Mouse (Mus musculus) fat pad, adult 2 months (tissue): ENCODE measurements around the gene Mast4.

Experiments
- DNase-seq: peaks from one replicate; pipeline ENCODE4 v3.0.0-alpha.2; 2011; ENCODE audit warnings: low read depth, low spot score; ENCODE audit errors: extremely low read depth

The Mast4 gene

DNA sequence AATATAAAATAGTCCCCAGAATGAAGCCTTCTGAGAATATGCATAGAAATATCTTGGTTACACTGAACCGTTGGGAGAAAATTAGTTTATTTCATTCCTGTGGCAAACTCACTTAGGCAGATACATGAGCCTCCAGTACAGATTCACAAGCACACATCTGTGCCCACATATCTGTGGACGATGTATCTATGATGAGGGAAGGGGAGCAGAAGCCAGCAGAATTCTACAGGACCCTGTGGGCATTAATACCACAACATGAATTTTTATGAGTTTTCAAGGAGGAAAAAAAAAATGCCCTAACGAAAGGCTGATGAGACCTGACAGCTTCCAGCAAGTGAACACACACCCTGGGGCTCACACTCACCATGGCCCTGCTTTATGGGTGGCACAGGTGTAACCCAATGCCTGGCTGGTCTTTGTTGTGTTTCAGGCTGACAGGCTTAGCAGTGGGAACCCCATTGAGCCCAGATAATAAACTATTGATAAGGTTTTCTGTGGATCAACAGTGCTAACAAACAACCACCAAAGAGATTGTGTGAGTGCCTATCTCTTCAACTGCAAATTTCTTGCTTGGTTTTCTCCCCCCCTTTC, 17.4 kb downstream of the Mast4 start:
- DNase-seq: no peak

DNA sequence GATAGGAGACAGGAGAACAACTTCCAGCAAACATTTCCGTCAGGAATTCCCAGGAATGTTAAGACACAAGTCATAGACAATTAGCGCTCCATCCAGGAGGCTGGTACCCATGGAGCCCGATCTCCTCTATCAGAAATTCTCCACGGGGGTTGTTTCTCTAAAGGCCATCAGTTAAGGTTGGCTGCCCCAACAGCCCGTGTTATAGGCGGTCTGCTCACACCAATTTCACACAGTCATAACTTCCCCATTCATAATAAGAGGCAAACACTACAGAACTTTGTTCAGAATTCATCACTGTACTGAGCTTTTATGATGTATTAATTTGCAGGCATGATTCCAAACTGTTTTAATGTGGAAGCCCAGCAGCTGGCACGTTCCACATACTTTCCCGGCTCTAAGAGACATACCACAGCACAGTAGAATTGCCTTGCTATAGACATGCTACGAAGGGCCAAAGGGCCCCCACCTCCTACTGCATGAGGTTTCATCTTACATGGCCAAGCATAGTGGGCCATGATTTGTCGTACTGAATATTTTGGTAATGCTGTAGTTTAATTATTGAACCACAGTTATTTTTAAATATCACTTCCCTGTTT, 19.1 kb downstream of the Mast4 start:
- DNase-seq: no peak

DNA sequence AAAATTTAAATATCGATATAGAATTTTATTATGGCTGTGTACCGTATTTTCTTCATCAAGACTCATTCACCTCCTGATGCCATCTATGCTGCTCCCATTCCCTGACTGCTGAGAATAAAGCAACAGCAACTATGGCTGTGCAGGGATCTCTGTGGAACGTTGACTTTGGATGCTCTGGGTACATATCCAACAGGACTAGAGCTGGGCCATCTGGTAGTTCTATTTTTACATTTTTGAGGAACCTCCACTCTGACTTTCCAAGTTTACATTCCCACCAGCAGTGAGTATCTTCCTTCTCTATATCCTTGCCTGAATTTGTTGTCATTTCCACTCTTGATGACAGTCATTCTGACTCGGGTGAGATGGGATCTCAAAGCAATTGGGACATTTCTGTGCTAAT, 26.0 kb downstream of the Mast4 start:
- DNase-seq: no peak

DNA sequence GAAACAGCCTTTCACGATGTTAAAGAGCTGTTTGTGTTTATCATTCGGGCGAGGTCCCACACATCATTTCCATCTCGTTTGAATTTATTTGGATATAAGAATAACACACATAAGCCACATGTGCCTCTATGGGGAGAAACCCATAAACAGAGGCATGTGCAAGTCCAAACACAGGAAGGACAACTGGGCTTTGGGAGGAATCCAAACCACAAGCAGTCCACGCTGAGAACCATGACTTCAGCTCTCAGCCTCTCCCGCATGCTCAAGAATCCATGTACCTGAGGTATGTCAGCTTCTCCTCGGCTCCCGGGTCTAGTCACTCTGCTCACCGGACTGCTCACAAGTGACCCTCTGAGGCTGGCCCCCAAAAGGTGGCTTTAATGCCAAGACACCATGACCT, 30.5 kb downstream of the Mast4 start:
- no peak for DNase-seq

DNA sequence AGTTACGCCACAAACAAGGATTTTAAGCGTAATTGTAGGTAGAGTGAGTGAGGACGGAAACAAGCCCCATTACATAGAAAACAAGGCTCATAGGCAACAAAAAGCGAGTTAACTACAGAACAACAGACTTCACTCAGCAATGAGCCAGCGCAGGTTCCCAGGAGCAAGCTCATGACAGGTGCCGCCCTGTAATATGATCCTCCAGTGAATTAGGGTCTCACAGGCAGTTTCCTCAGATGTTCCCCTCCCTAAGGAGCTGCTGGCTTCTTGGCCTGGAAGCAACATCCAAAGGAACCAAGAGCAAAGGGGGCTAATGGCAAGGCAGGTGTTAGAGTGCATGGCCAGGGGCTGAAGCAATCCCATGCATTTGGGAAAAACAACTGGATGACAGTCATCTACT, 31.8 kb downstream of the Mast4 start:
- DNase-seq: no peak

DNA sequence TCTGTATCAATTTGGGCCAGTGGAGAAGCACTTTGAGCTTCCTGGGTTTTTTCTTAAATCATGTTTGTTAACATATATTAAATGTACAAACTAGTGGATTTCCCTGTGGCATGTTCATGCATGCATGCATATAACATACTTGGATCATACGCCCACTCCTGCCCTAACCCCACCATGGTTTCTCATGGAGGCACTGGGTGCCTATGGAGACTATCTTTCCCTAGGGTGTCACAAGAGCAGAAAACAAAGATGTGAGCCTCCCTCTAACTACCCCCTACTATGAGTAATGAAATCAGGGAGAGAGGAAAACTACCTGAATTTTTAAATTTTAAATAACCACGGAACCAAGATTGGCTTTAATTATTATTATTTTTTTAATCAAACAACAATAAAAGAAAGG, 32.2 kb downstream of the Mast4 start:
- DNase-seq: no peak

DNA sequence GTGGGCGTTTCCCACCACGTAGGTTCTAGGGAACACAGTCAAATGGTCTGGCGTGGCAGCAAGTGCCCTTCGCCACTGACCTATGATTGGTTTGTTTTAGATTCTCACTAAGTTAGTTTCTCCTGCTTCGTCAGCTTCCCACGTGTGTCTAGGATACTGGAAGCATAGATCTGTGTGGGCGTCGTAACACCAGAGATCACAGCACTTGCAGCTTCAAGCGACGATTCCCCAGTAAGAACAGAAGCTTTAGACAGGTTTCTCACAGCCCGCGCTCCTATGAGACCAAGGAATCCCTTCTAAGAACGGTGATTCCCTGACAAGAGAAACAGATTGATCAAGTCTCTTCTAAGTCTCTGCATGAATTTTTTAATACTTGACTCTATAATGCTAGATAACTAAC, 39.9 kb downstream of the Mast4 start:
- DNase-seq: no peak

DNA sequence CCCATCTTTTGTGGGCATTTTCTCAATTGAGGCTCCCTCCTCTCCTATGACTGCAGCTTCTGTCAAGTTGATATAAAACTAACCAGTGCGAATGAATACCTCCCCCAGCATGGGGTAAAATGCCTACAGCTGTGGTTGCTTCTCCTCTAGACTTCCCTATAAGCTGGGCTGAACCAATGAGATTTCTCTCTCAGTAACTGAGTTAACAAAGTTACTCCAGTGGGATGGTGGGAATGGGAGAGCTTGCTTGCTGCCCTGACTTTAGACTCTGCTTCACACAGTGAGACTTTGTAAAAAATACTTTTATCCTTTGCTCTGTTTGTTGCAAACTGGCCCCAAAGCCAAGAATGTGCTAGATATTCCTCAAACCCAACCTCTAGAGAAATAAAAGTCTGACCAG, 41.2 kb downstream of the Mast4 start:
- no peak for DNase-seq

DNA sequence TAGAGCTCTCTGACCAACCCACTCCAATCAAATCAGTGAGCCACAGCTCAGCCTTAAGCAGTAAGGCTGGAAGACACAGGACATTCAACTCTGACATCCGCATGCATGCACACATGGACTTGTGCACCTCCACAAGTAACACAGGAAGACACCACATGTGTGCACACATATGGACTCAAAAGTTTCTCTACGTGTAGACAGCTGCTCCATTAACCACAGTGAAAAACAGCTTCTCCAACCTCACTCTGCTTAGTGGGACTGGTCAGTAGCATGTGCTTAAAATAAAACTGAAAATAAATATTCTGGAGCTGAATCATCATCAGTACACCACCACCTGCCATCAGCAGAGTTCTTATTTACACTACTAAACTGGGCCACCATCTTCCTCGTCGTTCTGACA, 43.2 kb downstream of the Mast4 start:
- no peak for DNase-seq

DNA sequence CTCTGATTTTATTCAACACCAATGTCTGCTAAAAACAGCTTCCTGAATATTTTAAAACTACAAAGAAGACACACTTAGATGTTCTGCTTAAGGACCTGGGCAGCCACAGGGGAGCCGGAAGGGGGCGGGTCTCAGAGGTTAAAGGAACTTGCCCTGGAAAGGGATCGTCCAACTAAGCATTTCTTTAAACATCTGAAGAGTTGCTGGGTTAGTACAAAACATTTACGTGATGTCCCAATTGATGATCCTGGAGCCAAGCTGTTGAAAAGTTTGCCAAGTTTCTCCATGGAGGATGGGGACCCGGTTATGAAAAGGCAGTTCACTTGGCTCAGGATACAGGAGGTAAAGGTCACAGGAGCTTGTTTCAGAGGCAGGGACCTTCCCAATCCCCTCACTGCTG, 48.5 kb downstream of the Mast4 start:
- no peak for DNase-seq

DNA sequence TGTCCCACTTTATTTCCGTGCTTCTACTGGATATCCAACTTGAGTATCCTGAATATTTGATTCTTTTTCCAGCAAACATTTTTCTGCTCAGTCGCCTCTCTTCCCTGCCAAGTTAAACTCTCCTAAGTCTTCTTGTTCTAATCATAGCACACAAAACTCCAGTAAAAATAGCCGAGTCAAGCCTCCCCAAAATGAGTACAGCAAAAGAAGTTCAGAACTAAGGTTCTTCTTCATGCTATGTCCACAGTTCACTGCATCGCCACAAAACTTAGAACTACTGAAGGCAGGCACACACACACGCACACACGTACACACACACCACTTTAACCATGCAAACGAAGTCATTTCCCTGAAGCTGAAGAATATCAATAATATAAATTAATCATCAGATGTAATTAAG, 49.3 kb downstream of the Mast4 start:
- DNase-seq: no peak

DNA sequence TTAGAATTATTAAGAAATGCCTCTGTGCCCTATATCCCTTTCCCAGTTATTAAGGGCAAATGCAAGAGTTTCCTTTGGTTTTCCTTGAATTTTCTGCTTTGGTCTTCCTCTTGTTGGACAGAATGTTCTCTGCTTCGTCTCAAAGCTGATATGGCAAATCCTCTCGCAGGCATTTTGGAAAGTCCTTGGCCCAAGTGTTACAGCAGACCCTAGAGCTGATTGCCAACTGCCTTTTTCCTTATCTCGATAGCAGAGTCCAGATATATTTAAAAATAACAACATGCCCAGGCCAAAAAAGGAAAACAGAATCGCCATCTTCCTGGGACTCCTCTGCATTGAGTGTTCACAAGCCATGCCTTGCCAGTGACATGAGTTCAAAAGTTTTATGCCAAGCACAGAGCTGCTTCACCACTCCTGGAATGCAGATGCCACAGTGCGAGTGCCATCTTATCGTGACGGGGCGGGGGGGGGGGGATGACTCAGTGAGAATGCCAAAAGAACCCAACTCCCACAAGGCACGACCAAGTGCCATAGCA, 63.4 kb downstream of the Mast4 start:
- DNase-seq: no peak

DNA sequence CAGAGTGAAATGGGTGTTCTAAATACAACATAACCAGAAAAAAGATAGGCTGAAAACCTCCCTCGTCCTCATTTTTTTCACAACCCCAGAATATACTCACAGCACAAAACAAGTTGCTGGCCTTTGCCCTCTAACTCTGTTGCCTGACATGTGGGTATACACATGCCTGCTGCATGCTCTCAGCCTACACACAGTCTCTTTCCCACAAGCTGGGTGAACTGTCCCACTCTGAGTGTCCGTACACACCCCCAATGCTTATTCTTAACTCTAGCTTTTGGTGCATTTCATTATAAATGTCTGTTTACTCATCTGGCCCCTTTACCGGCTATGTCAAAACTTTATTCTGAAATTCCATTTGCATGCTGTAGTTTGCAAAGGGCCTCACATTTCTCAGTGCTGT, 71.6 kb downstream of the Mast4 start:
- DNase-seq: no peak

DNA sequence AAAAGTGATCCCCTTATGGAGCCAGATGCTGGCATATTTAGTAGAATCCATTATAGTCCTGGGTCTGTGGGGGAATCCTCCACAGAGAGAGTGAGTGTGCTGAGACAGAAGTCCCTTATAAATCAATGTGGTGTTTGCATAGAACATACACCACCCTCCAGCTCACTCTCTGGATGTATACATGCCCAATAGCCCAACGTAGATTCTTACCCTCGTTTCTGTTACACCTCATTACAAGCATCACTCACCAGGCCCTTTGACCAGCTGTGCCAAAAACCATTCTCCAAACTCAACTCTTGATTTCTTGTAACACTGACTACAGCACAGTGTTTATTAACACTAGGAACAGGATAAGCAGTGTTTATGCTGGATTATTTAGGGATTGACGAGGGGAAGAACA, 72.2 kb downstream of the Mast4 start:
- no peak for DNase-seq

DNA sequence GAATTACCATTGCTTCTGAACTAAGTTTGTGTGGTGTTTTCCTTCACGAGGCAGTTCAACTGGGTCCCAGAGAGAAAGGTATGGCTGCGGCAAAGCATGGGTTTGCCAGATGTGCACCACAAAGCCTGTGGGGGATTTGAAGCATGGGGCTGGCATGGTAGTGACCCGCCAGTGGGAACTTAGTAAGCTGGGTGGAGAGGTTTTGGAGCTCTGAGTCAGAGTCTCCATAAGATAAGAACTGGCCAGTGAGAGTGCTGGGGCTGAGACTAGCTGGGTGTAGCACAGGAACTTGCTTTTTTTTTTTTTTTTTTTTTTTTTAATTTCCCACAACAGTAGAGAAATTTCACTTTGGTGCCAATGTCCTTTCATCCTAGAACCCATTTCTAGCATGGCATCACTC, 73.9 kb downstream of the Mast4 start:
- DNase-seq: no peak

DNA sequence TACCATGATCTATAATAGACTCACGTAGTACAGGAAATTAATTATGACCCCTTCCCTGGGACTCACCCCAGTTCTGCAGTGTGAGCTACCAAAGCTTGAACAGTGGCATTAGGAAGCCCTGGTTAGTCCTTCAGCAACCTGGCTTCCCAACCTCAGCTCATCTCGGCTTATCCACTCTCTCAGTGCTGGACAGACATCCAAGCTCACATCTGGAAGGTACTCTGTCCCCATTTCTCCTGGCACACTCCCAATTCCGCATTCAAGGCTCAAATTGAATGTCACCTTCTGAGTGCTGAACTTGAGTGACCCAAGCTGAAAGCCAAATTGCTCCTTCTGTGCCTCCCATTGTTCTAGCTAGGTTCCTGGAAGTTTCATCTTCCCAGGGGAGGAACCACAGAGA, 76.2 kb downstream of the Mast4 start:
- DNase-seq: no peak

DNA sequence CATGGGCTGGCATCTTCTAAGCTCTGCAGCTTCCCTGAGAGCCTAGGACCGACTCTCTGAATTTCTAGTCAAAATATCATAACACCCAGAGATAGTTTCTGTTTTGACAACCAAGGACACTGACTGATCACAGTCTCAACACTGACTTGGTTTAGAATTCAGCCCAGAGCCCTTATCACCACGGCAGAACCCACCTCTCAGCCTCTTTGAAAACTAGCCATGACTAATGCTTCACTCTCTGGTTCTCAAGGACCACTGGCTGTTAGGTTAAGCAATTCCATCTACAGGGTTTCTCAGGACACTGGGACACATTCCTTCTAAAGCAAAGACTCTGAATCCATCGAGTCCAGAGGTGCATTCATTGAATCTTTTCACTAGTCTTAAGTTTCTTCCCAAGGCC, 79.4 kb downstream of the Mast4 start:
- DNase-seq: no peak

DNA sequence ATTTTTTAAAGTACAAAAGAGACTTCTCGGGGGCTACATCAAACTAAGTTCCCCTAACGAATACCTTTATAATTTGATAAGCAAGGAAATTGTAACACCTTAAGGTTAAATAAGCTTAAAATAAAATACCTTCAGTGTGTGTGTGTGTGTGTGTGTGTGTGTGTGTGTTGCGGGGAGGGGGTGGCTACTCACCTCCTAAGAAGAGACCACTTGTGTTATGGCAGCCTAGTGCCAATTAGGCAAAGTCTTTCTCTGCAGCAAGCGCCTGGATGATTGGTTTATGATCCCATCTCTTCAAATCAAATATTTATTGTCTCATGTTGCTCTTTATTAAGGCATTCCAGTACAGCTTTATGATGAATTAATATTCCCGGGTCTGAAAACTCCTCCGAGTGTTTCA, 81.2 kb downstream of the Mast4 start:
- DNase-seq: no peak

DNA sequence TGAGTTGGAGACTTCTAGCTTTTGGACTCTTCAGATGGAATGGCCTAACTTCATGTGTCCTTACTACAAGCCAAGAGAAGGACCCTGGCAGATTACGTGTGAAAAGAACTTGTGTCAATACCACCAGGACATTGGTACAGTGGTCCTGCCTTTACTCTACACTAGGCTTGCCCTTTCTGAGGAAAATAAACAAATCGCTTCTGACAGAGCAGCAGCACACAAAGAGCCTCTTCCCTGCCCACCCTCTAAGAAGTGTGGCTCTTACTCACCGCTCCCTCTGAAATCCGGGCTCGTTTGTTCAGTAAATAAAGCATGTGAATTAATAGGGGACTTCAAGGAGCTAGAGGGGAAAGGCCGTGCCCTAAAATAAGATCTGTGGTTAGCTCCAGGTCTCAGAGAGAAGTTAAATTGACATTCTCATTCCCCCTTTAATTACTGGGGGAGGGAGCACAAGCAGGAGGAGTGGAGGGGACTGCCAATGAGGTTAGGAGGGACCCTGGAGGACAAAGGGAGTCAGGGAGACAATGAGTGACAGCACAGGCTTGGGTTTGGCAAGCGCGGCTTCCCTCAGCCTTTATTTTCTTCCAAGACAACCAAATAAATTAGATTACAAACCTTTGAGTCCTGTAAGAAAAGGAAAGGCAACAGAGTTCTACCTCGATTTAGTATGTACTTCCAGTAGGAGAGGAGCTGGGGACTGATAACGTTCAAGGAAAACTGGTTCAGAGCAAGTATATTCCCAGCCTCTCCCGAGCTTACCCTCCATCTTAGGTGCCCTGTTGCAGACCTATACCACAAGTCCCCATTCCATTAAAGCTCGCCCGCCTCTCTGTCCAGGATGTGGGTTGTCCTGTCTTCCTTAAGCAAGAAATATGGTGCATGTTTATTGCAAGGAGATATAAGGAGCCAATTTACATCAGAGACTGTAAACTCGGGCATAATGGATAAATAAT, 85.9 kb downstream of the Mast4 start:
- no peak for DNase-seq

DNA sequence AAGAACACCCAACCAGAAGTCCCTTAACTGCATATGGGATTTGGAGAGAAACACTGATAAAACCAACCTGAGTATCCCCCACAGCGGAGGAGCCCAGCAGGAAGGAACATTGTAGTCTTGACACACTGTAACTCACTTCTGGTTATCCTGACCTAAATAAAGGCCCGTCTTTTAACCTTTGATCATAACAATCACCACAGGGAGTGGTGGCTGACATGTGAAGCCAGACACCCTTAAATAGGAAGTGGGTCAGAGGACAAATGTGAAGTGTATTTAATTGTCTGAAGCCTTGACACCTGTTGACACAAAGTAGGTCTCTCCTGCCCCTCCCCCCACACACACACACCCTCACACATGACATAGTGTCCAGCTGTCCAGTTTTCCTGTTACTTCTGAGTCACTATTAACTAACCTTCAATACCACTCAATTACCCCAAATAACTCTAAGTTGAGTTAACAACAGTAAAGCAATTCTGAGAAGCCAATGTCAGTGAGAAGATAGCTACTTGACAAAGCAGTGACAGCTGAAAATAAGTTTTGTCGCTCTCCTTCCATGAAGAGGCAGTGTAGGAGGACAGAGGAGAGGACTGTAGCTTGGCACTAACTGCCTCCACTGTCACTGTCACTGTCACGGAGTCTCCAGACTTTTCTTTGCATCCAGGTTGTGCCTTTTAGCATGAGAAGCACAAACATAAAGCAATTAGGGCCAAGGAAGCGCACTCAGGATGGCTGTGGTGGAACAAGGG, 87.2 kb downstream of the Mast4 start:
- DNase-seq: no peak

DNA sequence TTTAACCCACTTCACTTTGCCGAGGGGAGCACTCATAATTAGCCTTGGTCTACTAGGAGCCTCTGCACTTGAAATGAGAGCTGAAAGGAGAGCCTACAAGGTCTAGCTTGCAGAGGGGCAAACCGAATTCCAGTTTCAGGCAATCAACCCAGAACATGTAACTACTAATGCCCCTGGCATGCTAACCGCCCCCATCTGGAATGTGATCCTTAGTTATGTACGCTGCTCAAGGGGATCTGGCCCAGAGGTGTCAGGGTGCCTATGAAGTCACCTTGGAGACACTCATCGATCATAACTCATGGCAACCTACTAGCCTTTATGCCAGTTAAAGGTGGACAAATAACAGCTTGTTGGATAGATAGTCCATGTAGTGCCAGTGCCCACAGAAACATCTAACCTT, 88.9 kb downstream of the Mast4 start:
- DNase-seq: no peak
